ENCODE assay signal across 16 mouse cellular contexts in the genomic region with DNA sequence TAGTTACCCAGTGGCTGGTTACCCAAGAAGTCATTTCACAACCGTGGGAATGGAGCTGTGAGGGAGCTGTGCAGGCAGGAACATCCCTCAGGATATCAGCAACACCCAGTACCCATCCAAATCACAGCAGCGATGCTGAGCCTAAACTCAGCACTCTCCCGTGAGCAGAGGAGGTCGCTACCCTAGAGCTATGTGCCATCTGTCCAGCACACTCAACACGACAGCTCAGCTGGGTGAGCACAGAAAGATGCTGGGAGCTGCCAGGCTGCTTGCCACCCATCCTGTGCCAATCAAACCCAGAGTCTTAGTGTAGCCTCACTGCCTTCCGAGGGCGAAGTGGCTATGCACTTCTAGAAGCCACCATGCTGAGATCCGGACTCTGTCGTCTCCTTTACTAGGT. TPM values are rescaled to one million over a fixed set of nuclear protein-coding genes. Genes with fewer than 3 reads are reported as not detected.
DNase-seq lines count a peak whose midpoint lies in the region; ATAC-seq and TF ChIP-seq lines count a peak whose summit lies in the region.
"Had no signal": no experiment of that assay in that cellular context is flagged by ENCODE, and none has a peak within 500 bp of the region (broad histone marks: within the 10 kb centered on the region; RNA-seq: fewer than 3 reads in every experiment).

No protein-coding gene starts in this region.

- H3K27ac ChIP-seq in embryonic facial prominence, embryonic 13.5 days = no peak overlapping the region
- H3K27ac ChIP-seq in embryonic facial prominence, embryonic 10.5 days (replicated peaks) = no peak overlapping the region
- peak overlapping the region; percentile 12 for H3K27ac ChIP-seq in layer of hippocampus, adult 2 months
- H3K27ac ChIP-seq: limb, embryonic 13.5 days; liver, embryonic 15.5 days had no signal

- peaks cover 14% of the 10 kb centered on the region for H3K36me3 ChIP-seq in embryonic facial prominence, embryonic 13.5 days
- H3K36me3 ChIP-seq in embryonic facial prominence, embryonic 10.5 days (replicated peaks) = peaks cover 10% of the 10 kb centered on the region; the same call in 1 of the 2 replicates
- no peaks in the 10 kb centered on the region for H3K36me3 ChIP-seq in myocyte (ENCODE audit: control insufficient read depth, insufficient read depth)
- H3K36me3 ChIP-seq: liver, embryonic 15.5 days had no signal

- TF ChIP-seq POLR2A in myocyte (IDR thresholded peaks at IDR 0.05; ENCODE audit: insufficient read length, low read depth) = no peak

- H3K79me2 ChIP-seq in myocyte (ENCODE audit: control insufficient read depth, insufficient read depth) = no peaks in the 10 kb centered on the region

- no peak for ATAC-seq in embryonic facial prominence, embryonic 13.5 days (ENCODE audit: insufficient number of reproducible peaks, insufficient read depth, low FRiP score, low TSS enrichment, low read depth)
- no peak for ATAC-seq in inflammation-experienced regulatory T-cells, adult 6 months
- ATAC-seq: activated CD4-positive, CD25-positive, alpha-beta regulatory T cell, adult 4 months; intestine, postnatal 0 days had no signal

- DNase-seq in embryonic facial prominence, embryonic 10.5 days (ENCODE audit: low spot score) = no peak
- DNase-seq in layer of hippocampus, adult 2 months (ENCODE audit: low spot score in 2 of 2) = no peak
- no peak for DNase-seq in layer of hippocampus, adult 18-20 months (ENCODE audit: low spot score in 2 of 2)
- DNase-seq in right cerebral cortex, adult 18-20 months = peak; percentile 46
- no peak for DNase-seq in right cerebral cortex, postnatal 4 days
- DNase-seq: adrenal gland, postnatal 14 days; lung, postnatal 10 days; thymus, adult 18-20 months had no signal

- peaks cover 13% of the 10 kb centered on the region for H3K4me1 ChIP-seq in embryonic facial prominence, embryonic 13.5 days
- H3K4me1 ChIP-seq in embryonic facial prominence, embryonic 10.5 days = peaks cover 23% of the 10 kb centered on the region

- no peaks in the 10 kb centered on the region for H3K27me3 ChIP-seq in embryonic facial prominence, embryonic 13.5 days
- H3K27me3 ChIP-seq in embryonic facial prominence, embryonic 10.5 days (replicated peaks; ENCODE audit: low read depth, poor library complexity, severe bottlenecking) = no peaks in the 10 kb centered on the region
- H3K27me3 ChIP-seq in myocyte (ENCODE audit: control insufficient read depth, insufficient read depth, insufficient read length) = no peaks in the 10 kb centered on the region
- H3K27me3 ChIP-seq: limb, embryonic 13.5 days; liver, embryonic 15.5 days; Patski had no signal

- 88% methylated on average over 9 of the region's 9 CpGs for WGBS in embryonic facial prominence, embryonic 13.5 days
- 85% methylated on average over 9 of the region's 9 CpGs for WGBS in embryonic facial prominence, embryonic 10.5 days

- no peak overlapping the region for H3ac ChIP-seq in myocyte (ENCODE audit: control insufficient read depth, insufficient read length)

- no peak overlapping the region for H3K4me2 ChIP-seq in embryonic facial prominence, embryonic 13.5 days
- no peak overlapping the region for H3K4me2 ChIP-seq in myocyte (ENCODE audit: low read depth)
- H3K4me2 ChIP-seq: limb, embryonic 13.5 days; liver, embryonic 15.5 days had no signal

- H3K9ac ChIP-seq in embryonic facial prominence, embryonic 13.5 days = 0 out of 2 replicates have a peak overlapping the region, but pooled peaks have one; percentile 16
- H3K9ac ChIP-seq: limb, embryonic 13.5 days; liver, embryonic 15.5 days had no signal

- no peak overlapping the region for H3K4me3 ChIP-seq in embryonic facial prominence, embryonic 13.5 days
- no peak overlapping the region for H3K4me3 ChIP-seq in embryonic facial prominence, embryonic 10.5 days
- H3K4me3 ChIP-seq in layer of hippocampus, adult 2 months = no peak overlapping the region
- no peak overlapping the region for H3K4me3 ChIP-seq in myocyte
- H3K4me3 ChIP-seq: limb, embryonic 13.5 days; liver, embryonic 15.5 days had no signal

- H3K9me3 ChIP-seq in embryonic facial prominence, embryonic 13.5 days = no peaks in the 10 kb centered on the region
- no peaks in the 10 kb centered on the region for H3K9me3 ChIP-seq in embryonic facial prominence, embryonic 10.5 days
- H3K9me3 ChIP-seq: limb, embryonic 13.5 days; liver, embryonic 15.5 days had no signal

- TF ChIP-seq CTCF in layer of hippocampus, adult 2 months (conservative IDR thresholded peaks at IDR 0.05) = no peak

TF ChIP-seq in myocyte, 11 proteins besides CTCF, POLR2A, EP300 and RAD21:
- TF ChIP-seq POLR2AphosphoS2 (IDR thresholded peaks at IDR 0.05; ENCODE audit: insufficient read length, low read depth) (no peak), MYOG (IDR thresholded peaks at IDR 0.05; ENCODE audit: control insufficient read depth in 1 of 3, insufficient read depth in 1 of 3, insufficient read length in 2 of 3, low read depth in 2 of 3) (peak in 1 of 3 experiments; percentile 37), MYOD1 (IDR thresholded peaks at IDR 0.05; ENCODE audit: control insufficient read depth in 1 of 3, insufficient read length in 2 of 3, low read depth in 2 of 3) (peak in 2 of 3 experiments; percentile 50 to 65)

RNA-seq across cellular contexts. Expression of gene Agpat3, which starts 32.3 kb away (rescaled TPM):
- polyA plus RNA-seq in embryonic facial prominence, embryonic 13.5 days (2015; fragmentation: Nextera tagmentation; extraction: Ambion mirVana) = 51.9 and 57.5 TPM in 2 replicates
- 32.8 and 39.8 TPM in 2 replicates for polyA plus RNA-seq in embryonic facial prominence, embryonic 10.5 days (2016; fragmentation: Nextera tagmentation; extraction: Ambion mirVana)
- total RNA-seq in layer of hippocampus, adult 2 months (2021) = 100 to 1,000 TPM; 207 to 216 TPM
- 100 to 1,000 TPM; 217 to 218 TPM for total RNA-seq in layer of hippocampus, adult 18-20 months (2021)
- polyA plus RNA-seq in myocyte (2012; fragmentation: generic; extraction: Trizol) = 183 TPM
- 100 to 1,000 TPM in 2 of 3 experiments, 10 to 100 TPM in 1; 93.9 to 109 (median 101) TPM for polyA plus RNA-seq in inflammation-experienced regulatory T-cells, adult 6 months (2017; shearing (Covaris generic))
